Mouse (Mus musculus) forebrain, embryonic 14.5 days (tissue): ENCODE data around the gene Sf3b1. TPM values are rescaled to one million over a fixed set of nuclear protein-coding genes. Genes with fewer than 3 reads are reported as not detected.

ENCODE experiments used
- ATAC-seq: fragments of 200-750 bp; cut with Nextera tagmentation; 2 replicates; pipeline ENCODE4 v1.8.0; 2017; ENCODE audit warnings: mild to moderate bottlenecking, moderate library complexity
- DNase-seq: peaks from one replicate; pipeline ENCODE4 v3.0.0-alpha.2; 2015; ENCODE audit warnings: low spot score
- H3K27ac ChIP-seq: fragments of 300-500 bp; sonication (generic); 2 replicates; pipeline ENCODE4 v1.5.1; 2014; ENCODE audit warnings: low read depth, mild to moderate bottlenecking, control low read depth, low read length, moderate library complexity
- H3K27me3 ChIP-seq: fragments of 300-500 bp; sonication (generic); replicated peaks from 2 replicates; pipeline ENCODE4 v1.6.1; 2014; ENCODE audit warnings: low read length, control low read depth, mixed read lengths; ENCODE audit not compliant: control insufficient read depth, insufficient read depth
- H3K36me3 ChIP-seq: fragments of 300-500 bp; sonication (generic); 2 replicates; pipeline ENCODE4 v1.6.1; 2014; ENCODE audit warnings: low read length, control low read depth; ENCODE audit not compliant: control insufficient read depth, insufficient read depth
- H3K4me1 ChIP-seq: fragments of 300-500 bp; sonication (generic); 2 replicates; pipeline ENCODE4 v1.6.1; 2014; ENCODE audit warnings: antibody characterized with exemption, low read length, control low read depth; ENCODE audit not compliant: control insufficient read depth, insufficient read depth
- H3K4me2 ChIP-seq: fragments of 300-500 bp; sonication (generic); 2 replicates; pipeline ENCODE4 v1.6.1; 2014; ENCODE audit warnings: mild to moderate bottlenecking, control low read depth, low read length
- H3K4me3 ChIP-seq: fragments of 300-500 bp; sonication (generic); 2 replicates; pipeline ENCODE4 v1.5.1; 2014; ENCODE audit warnings: low read depth, low read length, control low read depth
- H3K9ac ChIP-seq: fragments of 300-500 bp; sonication (generic); 2 replicates; pipeline ENCODE4 v1.6.1; 2014; ENCODE audit warnings: mild to moderate bottlenecking, low read length, control low read depth, moderate library complexity
- H3K9me3 ChIP-seq: fragments of 300-500 bp; sonication (generic); replicated peaks from 2 replicates; pipeline ENCODE4 v1.6.1; 2016; ENCODE audit warnings: low read length, control low read depth, mixed read lengths; ENCODE audit not compliant: control insufficient read depth
- WGBS: fragments of 180-500 bp; shearing (Covaris S2); extraction: QIAGEN DNeasy Blood & Tissue Kit; methylation state at CpG from one replicate; pipeline ENCODE4 v1.1.7; 2014; 5-methylcytosine and 5-hydroxymethylcytosine counted together
- polyA plus RNA-seq: library from polyadenylated mRNA; unstranded; fragments of >200 nt; fragmentation: Nextera tagmentation; extraction: Ambion mirVana; gene quantifications from 2 replicates; pipeline ENCODE4 v1.2.1, GENCODE M21; 2014

The Sf3b1 gene
- polyA plus RNA-seq, 1 experiment from 2014 or later = 407 TPM

- DNase-seq = no peak
- H3K36me3 ChIP-seq = no peaks in the 10 kb centered on the region
- no peak overlapping the region for H3K27ac ChIP-seq
- ATAC-seq = no peak
- WGBS = 76% methylated on average over 4 of the region's 4 CpGs
- H3K9me3 ChIP-seq = no peaks in the 10 kb centered on the region
- H3K27me3 ChIP-seq = no peaks in the 10 kb centered on the region
- H3K4me2 ChIP-seq = peak overlapping the region; percentile 71
- peak overlapping the region; percentile 86 for H3K4me3 ChIP-seq
- peak overlapping the region; percentile 73 for H3K9ac ChIP-seq
- H3K4me1 ChIP-seq = peaks cover 8% of the 10 kb centered on the region
Observed at GRCm38 (mm10) chr1:55053596-55053995, 26.3 kb upstream of the Sf3b1 start.

GRCm38 (mm10) chr1:55053005-55053404 is 25.7 kb upstream of the Sf3b1 start:
- DNase-seq (peak; percentile 41), ATAC-seq (peak; percentile 18; the same call in 1 of the 2 replicates)
- under 1% methylated on average over 42 of the region's 42 CpGs for WGBS

GRCm38 (mm10) chr1:55052355-55052953 is 25.2 kb upstream of the Sf3b1 start, which contains the start of gene Coq10b:
Gene Coq10b (plus strand): TSS chr1:55052770.
- no peaks in the 10 kb centered on the region for H3K9me3 ChIP-seq
- DNase-seq = peak; percentile 99
- peak within 1 kb of the TSS; percentile 73 for H3K9ac ChIP-seq
- peak within 1 kb of the TSS; percentile 86 for H3K4me3 ChIP-seq
- under 1% methylated on average over 46 of the region's 46 CpGs for WGBS
- no peaks in the 10 kb centered on the region for H3K27me3 ChIP-seq
- no peaks in the 10 kb centered on the region for H3K36me3 ChIP-seq
- H3K27ac ChIP-seq = peak within 1 kb of the TSS; percentile 55
- peak within 1 kb of the TSS; percentile 85 for H3K4me2 ChIP-seq
- peaks cover 8% of the 10 kb centered on the region for H3K4me1 ChIP-seq
- peak; percentile 100 for ATAC-seq

More at GRCm38 (mm10) chr1:55053005-55053404, 25.7 kb upstream of the Sf3b1 start:
- peak overlapping the region; percentile 73 for H3K9ac ChIP-seq
- peak overlapping the region; percentile 71 for H3K4me2 ChIP-seq
- H3K36me3 ChIP-seq = no peaks in the 10 kb centered on the region
- H3K4me1 ChIP-seq = peaks cover 8% of the 10 kb centered on the region
- H3K27me3 ChIP-seq = no peaks in the 10 kb centered on the region
- H3K9me3 ChIP-seq = no peaks in the 10 kb centered on the region
- H3K4me3 ChIP-seq = peak overlapping the region; percentile 86
- peak overlapping the region; percentile 48; the same call in 1 of the 2 replicates for H3K27ac ChIP-seq

- Histone ChIP-seq H3K36me3 (no peaks in the 10 kb centered on the region), H3K4me1 (peaks cover 8% of the 10 kb centered on the region), H3K4me3 (peak overlapping the region; percentile 86; the same call in 1 of the 2 replicates), H3K27me3 (no peaks in the 10 kb centered on the region), H3K9me3 (no peaks in the 10 kb centered on the region), H3K27ac (no peak overlapping the region), H3K4me2 (peak overlapping the region; percentile 85), H3K9ac (peak overlapping the region; percentile 68)
- 79% methylated on average over 3 of the region's 3 CpGs for WGBS
- ATAC-seq (no peak), DNase-seq (no peak)
Observed at GRCm38 (mm10) chr1:55051671-55052070, 24.4 kb upstream of the Sf3b1 start.

GRCm38 (mm10) chr1:55048841-55049587 is 21.7 kb upstream of the Sf3b1 start:
- no peak for DNase-seq
- no peak for ATAC-seq
- H3K27ac ChIP-seq = no peak overlapping the region
- H3K4me2 ChIP-seq = no peak overlapping the region
- no peaks in the 10 kb centered on the region for H3K36me3 ChIP-seq
- H3K4me1 ChIP-seq = peaks cover 7% of the 10 kb centered on the region
- H3K27me3 ChIP-seq = no peaks in the 10 kb centered on the region
- WGBS = 65% methylated on average over 4 of the region's 4 CpGs
- no peak overlapping the region for H3K9ac ChIP-seq
- H3K4me3 ChIP-seq = no peak overlapping the region
- H3K9me3 ChIP-seq = no peaks in the 10 kb centered on the region

GRCm38 (mm10) chr1:55043164-55043563 is 15.9 kb upstream of the Sf3b1 start:
- Histone ChIP-seq H3K27ac (no peak overlapping the region), H3K9me3 (0 out of 2 replicates have a peak, but pooled peaks cover 4% of the 10 kb centered on the region), H3K36me3 (no peaks in the 10 kb centered on the region), H3K4me1 (no peaks in the 10 kb centered on the region), H3K4me3 (no peak overlapping the region), H3K9ac (no peak overlapping the region), H3K4me2 (no peak overlapping the region), H3K27me3 (no peaks in the 10 kb centered on the region)
- ATAC-seq (no peak), DNase-seq (no peak)
- 75% methylated on average over 3 of the region's 3 CpGs for WGBS

GRCm38 (mm10) chr1:55042246-55042645 is 15.0 kb upstream of the Sf3b1 start:
- WGBS = 55% methylated on average over 1 of the region's 1 CpGs
- Histone ChIP-seq H3K9me3 (0 out of 2 replicates have a peak, but pooled peaks cover 4% of the 10 kb centered on the region), H3K4me2 (no peak overlapping the region), H3K27me3 (no peaks in the 10 kb centered on the region), H3K36me3 (no peaks in the 10 kb centered on the region), H3K4me3 (no peak overlapping the region), H3K9ac (no peak overlapping the region), H3K4me1 (no peaks in the 10 kb centered on the region), H3K27ac (no peak overlapping the region)
- no peak for ATAC-seq
- DNase-seq = no peak

GRCm38 (mm10) chr1:55041691-55042090 is 14.4 kb upstream of the Sf3b1 start:
- 87% methylated on average over 4 of the region's 4 CpGs for WGBS
- 0 out of 2 replicates have a peak, but pooled peaks cover 4% of the 10 kb centered on the region for H3K9me3 ChIP-seq
- H3K36me3 ChIP-seq = no peaks in the 10 kb centered on the region
- H3K4me1 ChIP-seq = no peaks in the 10 kb centered on the region
- H3K9ac ChIP-seq = no peak overlapping the region
- no peak for ATAC-seq
- no peak overlapping the region for H3K4me3 ChIP-seq
- no peaks in the 10 kb centered on the region for H3K27me3 ChIP-seq
- DNase-seq = no peak
- H3K4me2 ChIP-seq = no peak overlapping the region
- H3K27ac ChIP-seq = no peak overlapping the region

- 90% methylated on average over 1 of the region's 1 CpGs for WGBS
- no peak overlapping the region for H3K4me3 ChIP-seq
- ATAC-seq = no peak
Observed at GRCm38 (mm10) chr1:55039944-55040343, 12.7 kb upstream of the Sf3b1 start.

More at GRCm38 (mm10) chr1:55039944-55040343, 12.7 kb upstream of the Sf3b1 start:
- no peak overlapping the region for H3K9ac ChIP-seq
- H3K4me2 ChIP-seq = no peak overlapping the region
- no peaks in the 10 kb centered on the region for H3K27me3 ChIP-seq
- H3K9me3 ChIP-seq = 0 out of 2 replicates have a peak, but pooled peaks cover 4% of the 10 kb centered on the region
- H3K36me3 ChIP-seq = no peaks in the 10 kb centered on the region
- H3K27ac ChIP-seq = no peak overlapping the region
- H3K4me1 ChIP-seq = no peaks in the 10 kb centered on the region
- no peak for DNase-seq
